Mouse (Mus musculus) heart, embryonic 14.5 days (tissue): ENCODE measurements at regions not wholly inside any gene's neighbourhood (a gene's known extent, or its start where the extent isn't known, plus 50 kb on each side); places are given as distances from the start of the nearest gene placed in this dataset.
A peak's percentile ranks its signal among the peaks of the same experiment; 100 is the strongest.

Experiments used
- ATAC-seq: fragments of 200-750 bp; cut with Nextera tagmentation; 2 replicates; pipeline ENCODE4 v1.8.0; 2017; ENCODE audit warnings: low read depth, moderate TSS enrichment; ENCODE audit not compliant: insufficient number of reproducible peaks, insufficient read depth, low FRiP score
- H3K27ac ChIP-seq, 2 experiments: fragments of 200-500 bp in 1 of 2; fragments of 300-500 bp in 1 of 2; sonication (generic) in 1 of 2; replicated peaks in 1 of 2; 2 replicates each; pipeline ENCODE4 v1.5.1; 2012 to 2014; ENCODE audit warnings: low read depth in 2 of 2, low read length in 2 of 2, control low read depth in 1 of 2, mild to moderate bottlenecking in 1 of 2, mixed read lengths in 1 of 2; ENCODE audit not compliant: control insufficient read depth in 1 of 2, insufficient read depth in 1 of 2
- H3K27me3 ChIP-seq: fragments of 300-500 bp; sonication (generic); 2 replicates; pipeline ENCODE4 v1.6.1; 2014; ENCODE audit warnings: mild to moderate bottlenecking, low read length, control low read depth; ENCODE audit not compliant: control insufficient read depth, insufficient read depth
- H3K36me3 ChIP-seq: fragments of 300-500 bp; sonication (generic); 2 replicates; pipeline ENCODE4 v1.6.1; 2014; ENCODE audit warnings: mild to moderate bottlenecking, control low read depth, low read length, mixed read lengths; ENCODE audit not compliant: control insufficient read depth, insufficient read depth
- H3K4me1 ChIP-seq, 2 experiments: fragments of 200-500 bp in 1 of 2; fragments of 300-500 bp in 1 of 2; sonication (generic) in 1 of 2; 2 replicates each; pipeline ENCODE4 v1.6.1; 2012 to 2014; ENCODE audit warnings: low read length in 2 of 2, control low read depth in 1 of 2, mixed read lengths in 1 of 2; ENCODE audit not compliant: control insufficient read depth in 2 of 2, insufficient read depth in 2 of 2
- H3K4me2 ChIP-seq: fragments of 300-500 bp; sonication (generic); 2 replicates; pipeline ENCODE4 v1.6.1; 2014; ENCODE audit warnings: mild to moderate bottlenecking, low read length
- H3K4me3 ChIP-seq, 2 experiments: fragments of 200-500 bp in 1 of 2; fragments of 300-500 bp in 1 of 2; sonication (generic) in 1 of 2; 2 replicates each; pipeline ENCODE4 v1.5.1; 2012 to 2014; ENCODE audit warnings: low read length in 2 of 2, mild to moderate bottlenecking in 2 of 2, control low read depth in 1 of 2, low read depth in 1 of 2, moderate library complexity in 1 of 2; ENCODE audit not compliant: control insufficient read depth in 1 of 2, insufficient read depth in 1 of 2
- H3K9ac ChIP-seq: fragments of 300-500 bp; sonication (generic); 2 replicates; pipeline ENCODE4 v1.6.1; 2014; ENCODE audit warnings: mild to moderate bottlenecking, low read length
- H3K9me3 ChIP-seq: fragments of 300-500 bp; sonication (generic); 2 replicates; pipeline ENCODE4 v1.6.1; 2016; ENCODE audit warnings: low read length, control low read depth; ENCODE audit not compliant: control insufficient read depth
- WGBS: fragments of 180-500 bp; shearing (Covaris S2); extraction: QIAGEN DNeasy Blood & Tissue Kit; methylation state at CpG from one replicate; pipeline ENCODE4 v1.1.7; 2014; 5-methylcytosine and 5-hydroxymethylcytosine counted together

GRCm38 (mm10) chr17:47146640-47147039 is 136.3 kb upstream of the Ubr2 start:
- Histone ChIP-seq H3K27me3 (no peaks in the 10 kb centered on the region), H3K4me1 (peaks cover 14 to 48% of the 10 kb centered on the region in 2 experiments), H3K27ac (no peak overlapping the region), H3K4me2 (no peak overlapping the region), H3K9me3 (no peaks in the 10 kb centered on the region), H3K36me3 (peaks cover 8% of the 10 kb centered on the region; the same call in 1 of the 2 replicates), H3K4me3 (no peak overlapping the region), H3K9ac (no peak overlapping the region)
- WGBS, result 90% methylated on average over 4 of the region's 4 CpGs
- ATAC-seq, result no peak

- Histone ChIP-seq H3K4me1 (peaks cover 8 to 37% of the 10 kb centered on the region in 2 experiments; a peak in 3 of 4 replicates), H3K4me3 (no peak overlapping the region), H3K9ac (no peak overlapping the region), H3K4me2 (no peak overlapping the region), H3K36me3 (peaks cover 8% of the 10 kb centered on the region; the same call in 1 of the 2 replicates), H3K27me3 (no peaks in the 10 kb centered on the region), H3K9me3 (no peaks in the 10 kb centered on the region), H3K27ac (no peak overlapping the region)
- no peak for ATAC-seq
- WGBS, result 94% methylated on average over 16 of the region's 16 CpGs
These were observed 135.2 kb upstream of the Ubr2 start for GRCm38 (mm10) chr17:47145590-47145989.

GRCm38 (mm10) chr17:47144996-47145395 is 134.6 kb upstream of the Ubr2 start:
- ATAC-seq, result no peak
- H3K9me3 ChIP-seq, result no peaks in the 10 kb centered on the region
- H3K27ac ChIP-seq, result peak overlapping the region in 1 of 2 experiments; percentile 55; a peak in 1 of 4 replicates
- 0 out of 2 replicates have a peak overlapping the region, but pooled peaks have one; percentile 16 for H3K4me2 ChIP-seq
- 80% methylated on average over 9 of the region's 9 CpGs for WGBS
- H3K9ac ChIP-seq, result no peak overlapping the region
- peaks cover 8% of the 10 kb centered on the region; the same call in 1 of the 2 replicates for H3K36me3 ChIP-seq
- peaks cover 8 to 36% of the 10 kb centered on the region in 2 experiments; a peak in 3 of 4 replicates for H3K4me1 ChIP-seq
- H3K27me3 ChIP-seq, result no peaks in the 10 kb centered on the region
- no peak overlapping the region for H3K4me3 ChIP-seq

- Histone ChIP-seq H3K4me2 (0 out of 2 replicates have a peak overlapping the region, but pooled peaks have one; percentile 16), H3K9me3 (no peaks in the 10 kb centered on the region), H3K27me3 (no peaks in the 10 kb centered on the region), H3K4me3 (no peak overlapping the region), H3K9ac (no peak overlapping the region), H3K27ac (peak overlapping the region in 1 of 2 experiments; percentile 55; a peak in 2 of 4 replicates), H3K4me1 (peaks cover 8 to 36% of the 10 kb centered on the region in 2 experiments; a peak in 3 of 4 replicates), H3K36me3 (peaks cover 8% of the 10 kb centered on the region; the same call in 1 of the 2 replicates)
- 47% methylated on average over 7 of the region's 7 CpGs for WGBS
- ATAC-seq, result no peak
These were observed 134.1 kb upstream of the Ubr2 start for GRCm38 (mm10) chr17:47144460-47144859.

- no peak overlapping the region for H3K27ac ChIP-seq
- H3K36me3 ChIP-seq, result peaks cover 5% of the 10 kb centered on the region; the same call in 1 of the 2 replicates
- H3K9me3 ChIP-seq, result no peaks in the 10 kb centered on the region
- 0 out of 2 replicates have a peak overlapping the region, but pooled peaks have one; percentile 16 for H3K4me2 ChIP-seq
- ATAC-seq, result no peak
- H3K4me3 ChIP-seq, result no peak overlapping the region
- 75% methylated on average over 7 of the region's 7 CpGs for WGBS
- H3K4me1 ChIP-seq, result peaks cover 8 to 35% of the 10 kb centered on the region in 2 experiments; a peak in 3 of 4 replicates
- no peaks in the 10 kb centered on the region for H3K27me3 ChIP-seq
- no peak overlapping the region for H3K9ac ChIP-seq
These were observed 133.5 kb upstream of the Ubr2 start for GRCm38 (mm10) chr17:47143898-47144297.

- Histone ChIP-seq H3K4me3 (peak overlapping the region; percentile 23 to 79; a peak in 3 of 4 replicates), H3K27ac (no peak overlapping the region), H3K4me2 (peak overlapping the region; percentile 96), H3K36me3 (0 out of 2 replicates have a peak, but pooled peaks cover 4% of the 10 kb centered on the region), H3K4me1 (peaks cover 6 to 30% of the 10 kb centered on the region in 2 experiments; a peak in 3 of 4 replicates), H3K9me3 (no peaks in the 10 kb centered on the region), H3K27me3 (no peaks in the 10 kb centered on the region), H3K9ac (peak overlapping the region; percentile 81)
- no peak for ATAC-seq
- WGBS, result 20% methylated on average over 7 of the region's 7 CpGs
These were observed 132.5 kb upstream of the Ubr2 start for GRCm38 (mm10) chr17:47142885-47143284.

- H3K27me3 ChIP-seq, result no peaks in the 10 kb centered on the region
- peak overlapping the region; percentile 75 to 79 for H3K4me3 ChIP-seq
- peak overlapping the region; percentile 81 for H3K9ac ChIP-seq
- H3K4me1 ChIP-seq, result peaks cover 6 to 30% of the 10 kb centered on the region in 2 experiments; a peak in 3 of 4 replicates
- H3K36me3 ChIP-seq, result 0 out of 2 replicates have a peak, but pooled peaks cover 4% of the 10 kb centered on the region
- ATAC-seq, result no peak
- peak overlapping the region; percentile 21 to 97; a peak in 3 of 4 replicates for H3K27ac ChIP-seq
- H3K9me3 ChIP-seq, result no peaks in the 10 kb centered on the region
- H3K4me2 ChIP-seq, result peak overlapping the region; percentile 96
- WGBS, result 3% methylated on average over 7 of the region's 7 CpGs
These were observed 131.9 kb upstream of the Ubr2 start for GRCm38 (mm10) chr17:47142276-47142675.
